Mouse (Mus musculus): ENCODE measurements around the gene Adal.

The Adal gene

DNA sequence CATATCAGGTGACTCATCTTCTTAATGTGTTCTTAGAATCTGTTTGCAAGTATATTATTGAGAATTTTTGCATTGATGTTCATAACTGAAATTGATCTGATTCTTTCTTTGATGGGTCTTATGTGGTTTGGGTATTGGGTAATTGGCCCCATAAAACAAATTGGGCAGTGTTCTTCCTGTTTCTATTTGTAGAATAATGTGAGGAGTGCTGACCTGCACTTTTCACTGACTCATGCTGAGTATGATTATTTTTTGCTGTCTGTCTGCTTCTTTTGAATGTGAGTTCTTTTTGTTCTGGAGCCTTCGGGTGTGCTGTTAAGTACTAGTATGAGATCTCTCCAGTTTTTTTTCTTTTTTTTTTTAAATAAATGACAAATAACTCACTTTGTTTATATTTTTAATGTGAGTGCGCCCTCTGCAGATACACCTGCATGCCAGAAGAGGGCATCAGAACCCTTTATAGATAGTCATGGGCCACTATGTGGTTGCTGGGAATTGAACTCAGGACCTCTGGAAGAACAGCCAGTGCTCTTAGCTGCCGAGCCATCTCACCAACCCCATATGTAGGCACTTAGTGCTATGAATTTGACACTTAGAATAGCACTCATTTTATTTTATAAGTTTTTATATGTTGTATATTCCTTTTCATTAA lies 38.7 kb downstream of the Adal start:
- no peak for DNase-seq (ENCODE audit: low spot score)

GRCm38 (mm10) chr2:121183431-121183830 lies 43.2 kb downstream of the Adal start:
- DNase-seq (ENCODE audit: low spot score) = peak; percentile 21

DNA sequence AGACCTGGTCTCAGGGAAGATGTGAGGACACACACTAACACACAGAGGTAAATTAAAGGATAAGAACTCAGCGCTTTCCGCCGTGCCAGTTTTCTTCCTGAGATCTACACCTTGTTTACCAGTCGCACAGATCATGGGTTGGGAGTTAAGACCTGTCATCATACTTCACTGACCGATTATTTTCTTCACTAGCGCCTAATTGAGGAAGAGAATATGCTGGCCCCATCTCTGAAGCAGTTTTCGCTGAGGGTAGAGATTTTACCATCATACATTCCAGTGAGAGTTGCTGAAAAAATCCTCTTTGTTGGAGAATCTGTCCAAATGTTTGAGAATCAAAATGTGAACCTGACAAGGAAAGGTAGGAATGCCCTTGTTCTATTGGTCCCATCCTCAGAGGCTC lies 43.9 kb downstream of the Adal start:
- DNase-seq (ENCODE audit: low spot score) = no peak

DNA sequence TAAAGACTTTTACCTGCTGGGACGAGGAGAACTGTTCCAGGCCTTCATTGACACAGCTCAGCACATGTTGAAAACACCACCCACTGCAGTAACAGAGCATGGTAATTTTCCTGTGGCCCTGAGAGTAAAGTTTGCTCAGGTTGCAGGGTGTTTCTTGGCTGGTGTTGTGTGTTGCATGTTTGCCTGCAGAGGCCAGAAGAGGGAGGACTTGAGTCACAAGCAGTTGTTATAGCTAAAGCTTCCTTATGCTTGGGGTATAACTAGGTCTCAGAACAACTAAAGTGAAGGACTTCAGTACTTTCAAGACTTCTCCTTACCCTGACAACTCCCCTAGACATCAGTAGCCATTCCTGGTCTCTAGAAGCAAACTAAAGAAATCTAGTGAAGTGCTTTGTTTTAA lies 48.3 kb downstream of the Adal start:
- peak; percentile 15 for DNase-seq (ENCODE audit: low spot score)

- DNase-seq (ENCODE audit: low spot score) = no peak
These were observed 55.2 kb downstream of the Adal start for GRCm38 (mm10) chr2:121195466-121195865.

DNA sequence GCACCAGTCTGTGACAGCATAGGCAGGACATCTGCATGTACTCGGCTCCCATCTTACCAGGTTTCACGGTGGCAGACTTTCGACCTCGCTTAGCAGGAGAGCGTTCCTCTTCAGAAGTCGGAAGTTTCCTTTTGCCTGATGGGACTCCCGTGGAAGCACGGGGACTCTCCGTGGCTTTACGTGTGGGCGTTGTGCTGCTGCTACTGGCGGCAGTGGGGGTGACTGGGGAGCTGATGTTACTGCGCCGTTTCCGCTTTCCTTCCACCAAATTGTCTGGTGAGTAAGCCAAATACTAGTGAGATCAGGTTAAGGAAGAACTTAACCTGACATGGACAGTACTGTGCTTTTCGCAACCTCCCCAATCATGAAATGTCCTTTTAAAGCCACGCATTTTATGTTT lies 64.0 kb downstream of the Adal start:
- no peak for DNase-seq (ENCODE audit: low spot score)

All from adipocyte (in vitro differentiated cells).